Mouse (Mus musculus) adrenal gland, postnatal 14 days (tissue): ENCODE data around the gene Arntl. TPM values are rescaled to one million over a fixed set of nuclear protein-coding genes. Genes with fewer than 3 reads are reported as not detected.

ENCODE experiments used
- DNase-seq: peaks from one replicate; pipeline ENCODE4 v3.0.0; 2021; ENCODE audit warnings: mixed read lengths
- long read RNA-seq, 2 experiments: library from polyadenylated mRNA; stranded (forward); transcript quantifications; one replicate each; pipeline ENCODE4 v2.0.0; 2021
- total RNA-seq: library from RNA; stranded (reverse); gene quantifications from 2 replicates; pipeline ENCODE4 v1.2.3, GENCODE M21; 2021

The Arntl gene
- 30.6 and 41.6 TPM in 2 replicates for total RNA-seq
- long read RNA-seq, experiment 1, transcript Arntl-201 (20 exons, 2,908 nt), result major isoform, 20 of 54 reads
- long read RNA-seq, experiment 1, partial matches to known transcripts, result 2 of 54 reads
- long read RNA-seq, experiment 1, other reads (novel, unspliced or antisense), result 32 of 54 reads
- long read RNA-seq, experiment 2, transcript Arntl-201 (20 exons, 2,908 nt), result major isoform, 17 of 34 reads
- long read RNA-seq, experiment 2, partial matches to known transcripts, result 2 of 34 reads
- long read RNA-seq, experiment 2, other reads (novel, unspliced or antisense), result 15 of 34 reads

DNA sequence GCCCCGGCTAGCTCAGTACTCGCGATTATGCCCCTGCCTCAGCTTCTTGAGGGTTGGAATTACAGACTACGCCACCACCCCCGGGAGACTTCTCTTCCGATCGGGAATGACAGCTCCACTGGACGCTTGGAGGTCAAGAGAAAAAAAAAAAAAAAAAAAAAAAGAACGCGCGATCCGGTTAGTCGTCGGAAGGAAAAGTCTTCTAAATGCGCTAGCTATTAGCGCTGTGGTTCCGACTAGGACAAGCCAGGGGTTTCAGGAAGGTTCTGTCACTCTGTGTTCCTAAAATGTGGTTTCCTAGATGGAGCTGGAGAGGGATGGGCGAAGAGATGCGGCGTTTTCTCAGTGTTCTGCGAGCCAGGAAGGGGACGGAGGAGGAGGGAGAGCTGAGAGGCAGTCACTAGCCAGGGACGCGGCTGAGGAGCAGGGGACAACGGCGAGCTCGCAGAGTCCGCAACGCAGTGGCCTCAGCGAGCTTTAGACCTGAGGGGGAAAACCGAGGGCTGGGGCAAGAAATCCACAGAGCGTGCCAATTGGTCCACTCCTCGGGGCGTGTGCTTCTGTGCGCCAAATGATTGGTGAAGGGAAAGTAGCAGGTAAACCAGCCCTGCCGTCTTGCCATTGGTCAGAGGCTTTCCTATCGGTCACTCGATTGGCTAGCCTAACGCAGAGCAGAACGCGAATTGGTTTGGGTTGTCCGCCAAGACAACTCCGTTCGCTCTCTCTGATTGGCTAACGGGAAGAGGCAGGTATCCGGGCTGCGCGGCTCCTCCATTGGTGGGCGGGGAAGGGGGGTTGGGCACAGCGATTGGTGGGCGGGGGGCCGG, at the start of gene Arntl:
Gene Arntl, plus strand, starts transcription at position 822 of the 827 bp plus-strand sequence.
- DNase-seq, result peak; percentile 99

DNA sequence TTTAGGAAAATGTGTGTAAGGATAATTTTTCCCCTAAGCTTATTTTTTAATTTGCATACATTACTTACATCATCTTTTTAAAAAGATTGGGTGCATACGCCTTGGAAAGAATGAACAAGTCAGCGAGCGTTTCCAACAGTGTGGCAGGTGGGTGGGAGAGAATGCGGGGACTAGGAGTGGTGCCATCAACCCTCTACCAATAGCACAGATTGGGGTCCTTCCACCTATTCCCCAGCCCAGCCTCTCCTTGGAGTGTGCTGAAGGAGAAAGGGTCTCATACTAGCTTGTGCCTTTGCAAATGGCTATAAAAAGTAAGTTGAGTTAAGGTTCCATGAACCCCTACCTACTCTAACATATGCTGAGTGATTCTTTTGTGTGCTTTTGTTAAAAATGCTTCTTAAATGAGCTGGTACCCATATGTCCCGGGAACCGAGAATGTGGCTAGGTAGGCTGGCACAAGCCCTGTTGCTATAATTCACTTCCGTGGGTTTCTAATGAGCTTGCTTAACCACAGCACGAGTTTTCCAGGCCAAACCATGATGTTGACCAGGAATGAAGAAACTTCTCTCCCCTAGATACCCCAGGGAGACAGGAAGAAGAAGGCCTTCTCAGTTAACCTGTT, 46.1 kb upstream of the Arntl start:
- DNase-seq, result no peak

DNA sequence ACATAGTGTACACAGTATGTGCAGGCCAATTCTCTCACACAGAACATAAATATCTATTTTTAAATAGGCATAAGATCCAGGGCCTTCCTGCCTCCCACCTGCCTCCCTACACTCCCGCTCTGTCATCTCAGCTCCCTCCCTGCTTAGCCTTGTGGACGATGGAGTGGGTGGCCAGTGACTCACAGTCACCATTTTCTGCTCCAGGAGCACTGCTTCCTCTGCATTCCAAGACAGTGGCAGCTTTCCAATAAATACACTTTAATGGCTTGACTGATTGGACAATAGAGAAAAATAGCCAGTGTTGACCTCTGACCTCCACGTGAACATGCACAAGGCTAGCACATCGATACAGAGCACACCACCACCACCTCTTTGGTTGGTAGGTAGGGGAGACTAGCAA, 42.5 kb upstream of the Arntl start:
- no peak for DNase-seq

DNA sequence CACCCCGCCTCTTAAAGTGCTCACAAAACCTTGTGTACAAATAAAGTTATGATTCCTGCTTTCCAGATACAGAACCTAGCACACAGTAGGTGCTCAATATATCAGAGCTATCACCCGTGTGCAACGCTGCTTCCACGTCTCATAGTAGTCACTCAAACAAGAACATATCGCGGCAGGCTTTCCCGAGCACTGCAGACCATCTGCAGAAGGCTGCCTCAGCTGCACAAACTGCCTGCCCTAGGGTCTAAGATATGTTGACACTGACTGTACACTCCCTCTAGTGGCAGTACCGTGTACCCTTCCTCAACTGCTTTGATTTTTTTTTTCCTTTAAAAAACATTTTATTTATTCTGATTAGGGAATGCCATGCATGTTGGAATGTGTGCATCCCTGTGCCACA, 40.2 kb upstream of the Arntl start:
- DNase-seq, result peak; percentile 56

DNA sequence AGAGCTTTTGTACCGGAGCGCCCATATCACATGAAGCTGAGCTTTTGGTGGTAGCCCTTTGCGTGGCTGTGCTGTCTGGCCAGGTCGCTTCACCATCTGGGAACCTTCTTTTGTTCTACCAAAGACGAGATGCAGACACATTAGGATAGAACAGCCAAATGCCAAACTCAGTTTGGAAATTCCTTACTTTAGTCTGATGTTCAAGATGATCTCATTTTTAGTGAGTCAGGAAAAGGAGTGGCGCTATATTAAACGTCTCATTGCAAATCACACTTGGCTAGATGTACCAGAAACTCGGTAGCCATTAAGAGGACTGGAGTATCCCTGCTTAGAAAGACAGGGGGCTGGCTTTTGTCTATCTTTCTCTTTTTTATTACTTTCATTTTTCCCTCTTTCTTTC, 38.7 kb upstream of the Arntl start:
- DNase-seq, result no peak

DNA sequence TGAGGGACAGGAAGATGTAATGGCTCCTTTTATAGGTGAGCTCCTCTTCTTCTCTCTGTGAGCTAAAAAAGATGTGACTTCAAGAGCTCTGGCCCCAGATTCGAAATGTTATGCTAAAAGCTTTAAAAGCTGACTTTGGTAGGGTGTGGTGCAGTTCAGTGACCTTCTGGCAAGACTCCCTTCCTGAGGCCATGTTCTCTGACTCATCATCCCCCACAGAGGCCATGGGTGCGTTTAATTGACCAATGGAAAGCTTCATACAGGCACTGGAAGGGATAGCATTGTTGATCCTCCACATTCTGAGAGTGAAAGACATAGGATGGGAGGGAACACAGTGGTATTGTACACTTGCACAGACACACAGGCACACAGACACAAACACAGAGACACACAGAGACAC, 34.8 kb upstream of the Arntl start:
- DNase-seq, result peak; percentile 61

DNA sequence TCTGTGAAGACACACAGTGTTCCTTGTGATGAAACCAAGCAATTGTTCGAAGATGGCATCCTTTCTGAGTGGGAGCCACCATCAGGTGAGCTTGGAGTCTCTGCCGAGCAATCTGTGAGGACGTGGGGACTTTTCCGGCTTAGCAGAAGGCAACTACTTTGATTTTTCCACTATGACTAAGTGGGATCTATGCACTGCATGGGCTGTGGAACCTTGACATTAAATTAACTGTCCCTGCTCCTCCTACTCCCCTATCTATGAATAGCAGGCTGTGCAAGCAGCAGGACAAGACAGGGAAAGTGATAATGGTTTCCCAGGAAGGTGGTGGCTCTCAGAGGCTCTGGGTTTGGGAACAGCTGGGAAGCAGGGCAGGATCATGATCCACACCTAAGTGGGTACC, 31.8 kb upstream of the Arntl start:
- peak; percentile 41 for DNase-seq

DNA sequence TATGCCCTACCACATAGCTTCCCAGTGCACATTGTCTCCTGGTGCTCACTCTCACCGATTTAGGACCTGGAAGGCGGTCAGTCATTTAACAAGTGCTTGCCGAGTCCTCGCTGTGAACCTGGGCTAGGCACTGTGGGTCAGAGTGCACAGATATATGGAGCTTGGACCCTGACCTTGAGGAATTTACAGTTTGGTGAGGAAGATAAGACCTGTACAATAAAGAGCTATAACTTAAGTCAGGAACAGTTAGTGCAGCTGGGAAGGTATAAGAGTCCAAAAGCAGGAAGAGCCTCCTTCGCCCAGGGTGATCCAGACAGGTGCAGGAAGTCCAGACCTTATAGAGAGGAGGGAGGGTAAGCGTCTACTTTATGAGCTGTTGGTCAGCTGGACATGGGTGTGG, 29.2 kb upstream of the Arntl start:
- no peak for DNase-seq

DNA sequence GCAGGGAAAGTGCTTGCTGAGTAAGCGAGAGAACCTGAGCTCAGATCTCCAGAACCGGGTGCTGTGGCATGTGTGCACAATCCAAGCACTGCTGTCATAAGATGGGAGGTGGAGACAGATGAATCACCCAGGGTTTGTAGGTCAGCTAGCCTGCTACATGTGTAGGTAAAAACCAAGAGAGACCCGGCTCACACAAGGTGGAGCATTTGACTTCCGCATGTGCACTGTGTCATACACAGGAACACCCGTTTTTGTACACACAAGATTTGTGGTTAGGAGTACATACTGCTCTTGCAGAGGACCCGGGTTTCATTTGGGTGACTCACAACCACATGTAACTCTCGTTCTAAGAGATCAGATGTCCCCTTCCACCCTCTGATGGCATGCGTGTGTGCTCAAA, 23.5 kb upstream of the Arntl start:
- DNase-seq, result no peak

DNA sequence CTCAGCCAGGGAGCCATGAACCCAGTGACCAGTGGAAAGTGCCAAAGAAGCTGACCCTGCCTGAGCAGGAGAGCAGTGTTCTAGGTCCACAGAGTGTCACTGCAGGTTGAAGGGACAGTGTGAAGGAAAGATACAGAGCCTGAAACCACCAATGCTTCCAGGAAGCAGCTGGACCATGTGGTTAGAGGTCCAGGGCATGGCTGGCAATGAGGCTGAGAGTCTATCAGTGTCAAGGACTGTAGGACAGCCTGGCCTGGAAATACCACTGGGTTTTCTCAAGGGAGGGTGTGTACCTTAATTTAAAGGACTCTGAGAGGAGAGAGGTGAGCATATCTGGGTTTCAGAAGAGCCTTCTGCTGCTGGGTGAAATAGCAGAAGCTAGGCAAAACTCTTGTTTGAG, 22.2 kb upstream of the Arntl start:
- DNase-seq, result no peak

DNA sequence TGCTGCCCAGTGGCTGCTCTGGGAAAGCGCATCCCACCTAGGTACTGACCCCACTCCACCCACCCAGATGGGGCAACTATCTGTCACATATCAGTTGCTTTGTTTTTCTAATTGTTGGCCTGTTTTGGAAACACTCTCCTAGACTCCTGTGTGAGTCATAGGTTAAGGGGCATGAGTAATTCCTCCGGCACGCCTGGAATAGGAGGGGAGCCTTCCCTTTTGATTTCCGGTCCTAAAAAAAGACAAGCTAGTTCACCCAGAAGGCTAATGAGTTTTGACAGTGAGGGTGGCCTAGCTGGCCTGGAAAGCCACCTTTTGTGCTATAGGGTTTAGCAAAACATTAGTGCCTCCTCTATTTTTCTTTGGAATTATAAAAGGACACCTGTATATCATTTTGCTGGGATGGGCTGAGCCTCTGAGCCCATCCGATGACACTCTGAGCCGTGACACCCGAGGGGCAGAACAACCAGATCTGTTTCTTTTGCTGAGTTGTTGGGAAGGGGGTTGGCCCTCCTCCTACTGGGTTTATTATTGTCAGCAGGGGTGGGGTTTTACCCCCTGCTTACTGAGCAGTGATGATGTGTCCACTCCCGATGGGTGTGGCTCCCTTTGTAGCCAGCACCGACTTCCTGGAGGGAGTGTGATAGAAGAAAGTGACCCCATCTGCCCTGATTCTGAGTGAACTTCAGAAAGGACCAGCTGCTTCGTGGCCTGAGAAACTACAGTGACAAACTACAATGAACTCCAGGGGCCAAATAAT, 21.0 kb upstream of the Arntl start:
- DNase-seq, result peak; percentile 42

DNA sequence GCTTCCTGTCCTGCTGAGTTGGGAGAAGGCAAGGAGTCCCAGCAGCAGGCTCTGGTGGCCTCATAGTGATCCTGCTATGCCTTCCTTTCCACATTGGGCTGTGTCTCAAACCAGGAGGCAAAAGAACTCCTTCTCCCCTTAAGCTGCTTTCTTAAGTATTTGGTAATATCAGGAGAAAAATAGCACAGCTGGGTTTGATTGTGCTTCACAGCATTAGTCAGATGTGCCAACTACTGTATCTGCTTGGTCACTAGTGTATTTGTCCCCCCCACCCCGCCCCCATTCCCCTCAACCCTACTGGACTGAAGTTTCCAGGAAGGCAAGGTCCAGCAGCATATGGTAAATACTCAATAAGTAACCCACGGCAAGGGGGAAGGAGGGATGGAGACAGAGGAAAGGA, 19.2 kb upstream of the Arntl start:
- DNase-seq, result no peak

DNA sequence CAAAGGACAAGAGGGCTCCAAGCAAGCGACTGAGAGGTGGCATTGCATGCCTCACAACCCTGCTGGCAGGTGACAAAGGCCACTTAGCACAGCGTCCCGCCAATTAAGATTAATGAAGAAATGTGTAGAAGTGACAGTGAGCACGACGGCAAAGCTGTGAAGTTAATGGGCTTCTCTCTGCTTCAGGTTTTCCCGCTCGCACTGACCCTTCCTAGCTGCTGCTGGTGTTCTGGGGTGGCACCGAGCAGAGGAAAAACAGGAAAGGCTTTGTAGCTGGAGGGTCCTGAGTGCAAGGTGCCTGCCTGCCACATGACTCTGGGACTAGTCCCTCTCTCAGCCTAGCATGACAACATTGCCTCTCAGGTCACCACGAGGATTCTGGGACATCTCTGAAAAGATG, 18.7 kb upstream of the Arntl start:
- no peak for DNase-seq

DNA sequence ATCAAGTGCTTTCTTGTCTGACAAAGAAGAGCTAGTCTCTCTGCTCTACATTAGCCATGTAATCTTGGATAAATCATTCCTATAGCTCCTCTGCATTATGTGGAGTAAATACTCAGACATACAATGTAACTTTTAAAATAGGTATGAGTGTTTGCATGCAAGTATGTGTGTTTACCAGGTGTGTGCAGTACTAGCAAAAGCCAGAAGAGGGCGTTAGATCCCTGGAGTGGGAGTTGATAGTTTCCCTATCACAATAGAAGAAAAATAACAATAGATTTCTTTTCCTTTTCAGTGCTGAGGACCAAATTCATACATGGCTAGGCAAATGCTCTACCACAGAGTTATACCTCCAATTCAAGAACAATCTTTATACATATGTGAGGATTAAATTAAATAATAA, 15.5 kb upstream of the Arntl start:
- DNase-seq, result no peak

DNA sequence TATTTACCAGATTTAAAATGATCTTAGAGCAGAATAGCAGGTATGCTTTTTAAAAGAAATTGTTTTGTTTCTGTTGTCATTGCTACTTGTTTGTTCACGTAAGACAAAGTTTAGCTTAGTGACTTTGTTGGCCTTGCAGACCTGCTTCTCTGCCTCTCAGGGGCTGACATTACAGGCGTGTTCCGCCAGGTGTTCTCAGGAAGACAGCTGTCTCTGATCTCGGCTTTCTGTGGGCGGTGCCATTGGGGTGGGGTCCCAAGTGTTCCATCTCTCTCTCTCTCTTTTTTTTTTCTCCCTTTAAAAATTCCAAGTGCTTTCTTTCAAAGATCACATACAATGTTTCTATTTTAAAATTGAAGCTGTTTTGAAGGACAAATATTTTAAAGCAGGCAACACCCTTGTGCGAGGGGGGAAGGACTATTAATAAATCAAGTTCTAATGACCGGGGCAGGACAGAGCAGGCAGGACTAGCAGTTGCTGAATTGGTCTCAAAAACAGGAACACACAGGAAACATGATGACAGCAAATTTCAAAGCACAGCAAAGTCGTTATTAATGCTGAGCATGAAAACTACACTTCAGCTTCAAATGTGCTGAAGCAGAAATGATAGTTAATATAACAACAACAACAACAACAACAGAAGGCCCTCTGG, 14.4 kb upstream of the Arntl start:
- no peak for DNase-seq

DNA sequence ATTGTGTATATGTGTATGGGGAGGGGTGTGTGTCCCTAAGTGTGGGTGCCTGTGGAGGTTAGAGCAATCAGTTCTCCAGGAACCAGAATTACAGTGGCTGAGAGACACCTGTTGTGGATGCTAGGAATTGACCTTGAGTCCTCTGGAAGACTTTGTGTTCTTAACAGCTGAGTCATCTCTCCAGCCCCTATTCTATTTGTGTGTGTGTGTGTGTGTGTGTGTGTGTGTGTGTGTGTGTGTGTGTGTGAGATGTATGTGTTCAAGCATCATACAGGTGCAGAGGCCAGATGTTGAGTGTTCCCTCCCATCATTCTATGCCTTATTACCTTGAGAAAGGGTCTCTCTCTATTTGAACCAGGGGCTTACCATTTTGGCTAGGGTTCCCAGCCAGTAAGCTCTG, 13.4 kb upstream of the Arntl start:
- no peak for DNase-seq

DNA sequence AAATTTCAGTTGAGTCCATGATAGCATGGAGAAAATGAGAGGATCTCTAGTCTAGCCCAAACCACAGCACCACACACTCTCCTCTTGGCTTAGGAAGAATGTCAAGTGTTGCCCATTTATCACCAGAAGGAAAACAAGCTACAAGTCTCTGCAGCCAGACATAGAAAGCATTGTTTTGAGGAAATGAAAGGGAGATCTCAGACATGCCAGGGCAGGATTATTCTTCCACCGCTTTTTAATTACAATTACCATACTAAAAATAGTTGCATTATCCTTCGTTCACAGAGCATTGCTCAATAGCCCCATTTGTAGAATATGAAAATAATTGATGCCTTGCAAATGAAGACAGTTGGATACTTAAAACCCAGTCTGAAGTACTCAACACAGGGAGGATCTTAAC, 12.0 kb upstream of the Arntl start:
- DNase-seq, result no peak

DNA sequence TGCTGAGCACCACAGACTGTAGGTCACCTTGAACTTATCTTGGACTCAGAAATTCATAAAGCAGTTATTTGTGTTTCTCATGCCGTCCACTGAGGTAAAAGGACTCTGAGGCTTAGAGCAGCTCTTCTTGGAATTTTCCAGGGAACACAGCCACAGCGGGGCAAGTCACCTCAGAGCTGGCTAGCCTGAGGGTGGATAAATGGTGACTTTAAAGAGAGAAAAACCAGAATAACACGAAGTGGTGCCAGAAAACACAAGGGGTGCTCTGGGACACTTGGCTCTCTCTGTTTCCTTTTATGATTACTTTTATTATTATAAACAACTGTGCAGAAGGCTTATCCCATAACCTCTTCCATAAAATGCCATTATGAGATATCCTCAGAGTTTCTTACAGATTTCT, 11.1 kb upstream of the Arntl start:
- no peak for DNase-seq

DNA sequence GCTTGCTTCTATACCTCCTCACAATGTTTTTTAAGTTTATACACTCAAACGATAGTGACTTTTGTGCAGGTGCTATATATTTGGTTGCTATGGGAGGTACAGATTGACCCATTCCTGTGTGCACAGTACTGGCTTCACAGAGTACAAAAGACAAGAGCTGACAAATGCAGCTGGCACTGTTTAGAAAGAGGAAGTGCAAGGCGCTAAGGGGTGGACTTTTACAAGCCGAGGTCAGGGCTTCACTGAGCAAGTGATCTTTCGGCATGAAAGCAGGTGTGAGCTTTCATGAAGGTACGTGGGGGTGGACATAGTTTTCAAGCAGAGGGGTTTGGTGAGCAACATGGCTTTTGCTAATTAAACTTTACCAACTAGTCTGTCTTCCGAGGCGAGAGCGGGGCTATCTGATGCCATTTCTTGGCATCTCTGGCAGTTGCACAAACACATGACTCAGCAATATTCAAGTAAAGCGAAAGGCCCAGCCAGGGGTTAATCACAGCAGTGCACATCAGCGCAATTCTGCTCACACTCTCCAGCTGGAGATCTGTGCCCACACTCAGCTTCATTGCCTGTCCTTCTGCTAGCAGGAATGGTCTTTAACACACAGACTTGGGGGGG, 10.0 kb upstream of the Arntl start:
- peak; percentile 37 for DNase-seq

DNA sequence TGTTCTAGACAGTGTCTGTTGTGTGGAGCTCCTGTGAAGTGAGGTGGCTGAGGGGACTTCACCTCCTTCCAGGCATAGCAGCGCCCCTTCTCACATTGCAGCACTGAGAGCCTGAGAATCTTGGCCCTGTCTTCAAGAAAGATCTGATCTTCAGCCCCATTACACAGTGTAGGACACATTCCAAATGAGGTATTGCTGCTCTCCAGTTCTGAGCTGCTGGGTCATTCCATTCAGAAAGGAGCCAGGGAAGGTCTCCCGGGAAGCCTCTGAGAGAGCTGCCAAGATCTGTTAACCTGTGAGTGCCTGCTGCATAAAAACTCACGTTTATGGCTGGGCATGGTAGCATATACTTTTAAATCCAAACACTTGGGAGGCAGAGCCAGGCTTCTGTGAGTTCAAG, 5.7 kb upstream of the Arntl start:
- DNase-seq, result peak; percentile 59

DNA sequence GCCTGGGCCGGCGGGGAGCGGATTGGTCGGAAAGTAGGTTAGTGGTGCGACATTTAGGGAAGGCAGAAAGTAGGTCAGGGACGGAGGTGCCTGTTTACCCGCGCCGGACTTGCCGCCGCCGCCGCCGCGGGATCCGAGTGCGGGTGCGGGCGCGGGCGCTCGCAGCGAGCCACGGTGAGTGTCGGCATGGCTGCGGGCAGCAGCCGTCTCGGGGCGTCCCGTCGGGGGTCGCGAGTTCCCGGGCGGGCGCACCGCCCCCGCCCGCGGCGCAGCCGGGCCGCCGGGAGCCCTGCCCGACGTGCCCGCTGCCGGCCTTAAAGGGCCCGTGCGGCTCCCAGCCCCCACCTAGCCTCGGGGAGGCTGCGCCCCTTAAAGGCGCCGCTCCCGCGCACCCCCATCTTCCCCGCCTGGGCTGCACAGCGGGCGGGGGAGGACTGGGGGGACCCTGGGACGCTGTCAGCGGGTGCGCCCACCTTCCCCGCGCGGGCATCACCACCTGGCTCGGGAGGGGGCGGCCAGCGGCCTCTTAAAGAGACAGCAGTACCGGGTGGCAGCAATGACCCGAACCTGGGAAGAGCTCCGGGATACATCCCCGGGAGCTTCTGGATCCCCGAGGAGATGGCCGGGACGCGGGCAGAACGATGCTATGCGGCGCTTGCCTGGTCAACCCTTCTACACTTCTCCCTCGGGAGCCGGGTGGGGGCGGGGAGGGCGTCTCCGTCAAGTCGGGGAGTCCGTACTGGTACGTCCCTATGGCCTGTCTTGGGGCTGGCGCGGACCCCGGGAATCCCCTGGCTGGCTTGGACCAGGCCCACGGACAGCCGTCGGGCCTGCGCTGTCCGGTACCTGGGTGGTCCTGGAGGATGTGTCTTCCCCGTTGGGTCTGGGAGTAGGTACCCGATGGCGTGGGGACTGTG, 464 bp downstream of the Arntl start:
- DNase-seq, result peak; percentile 84
